Mouse (Mus musculus) megakaryocyte, embryonic 14.5 days (primary cell): Measurements from ENCODE around the gene Frem1.

Source experiments
- FLI1 ChIP-seq: IDR thresholded peaks from 2 replicates; pipeline ENCODE4 v1.6.1; 2012; ENCODE audit warnings: low read length, inconsistent platforms, mixed read lengths
- GATA1 ChIP-seq: IDR thresholded peaks from 3 replicates; pipeline ENCODE4 v1.6.1; 2012; ENCODE audit warnings: mixed read lengths, low read length, inconsistent platforms, borderline replicate concordance

- TF ChIP-seq GATA1 (no peak), FLI1 (no peak)
Observed at GRCm38 (mm10) chr4:83051634-83052577, at the start of gene Frem1.
